Mouse (Mus musculus): Measurements from ENCODE around the gene Ciita.

DNA sequence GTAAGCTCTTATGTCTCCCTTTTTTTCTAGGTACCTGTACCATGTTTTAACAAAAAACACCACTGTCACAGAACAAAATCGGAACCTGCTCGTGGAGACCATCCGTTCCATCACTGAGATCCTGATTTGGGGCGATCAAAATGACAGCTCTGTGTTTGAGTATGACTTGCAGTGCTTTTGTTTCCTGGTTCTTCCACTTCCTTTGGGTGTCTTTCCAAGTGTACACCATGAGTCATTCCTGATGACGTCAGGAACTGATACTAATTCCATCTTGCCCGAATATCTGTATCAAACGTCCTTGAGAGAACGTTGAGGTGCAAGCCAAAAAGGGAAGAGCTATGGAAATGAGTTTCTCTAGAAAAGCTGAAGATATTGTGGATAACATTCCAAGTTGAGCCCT is 80.1 kb downstream of the Ciita start:
- no peak for TF ChIP-seq ZNF384 (IDR thresholded peaks at IDR 0.05; ENCODE audit: low read depth, low read length)
- TF ChIP-seq ZC3H11A (IDR thresholded peaks at IDR 0.05; ENCODE audit: borderline replicate concordance, low read depth, low read length) = no peak
- TF ChIP-seq CHD2 (IDR thresholded peaks at IDR 0.05; ENCODE audit: low read depth, low read length) = no peak
- no peak for TF ChIP-seq HCFC1 (IDR thresholded peaks at IDR 0.05; ENCODE audit: borderline replicate concordance, insufficient read depth, low read length)
- TF ChIP-seq MAFK (IDR thresholded peaks at IDR 0.05; ENCODE audit: insufficient read depth, low read depth, low read length) = no peak
